ENCODE assay signal across 7 mouse cellular contexts in genomic region chr15:101246231-101247154, GRCm38 (mm10). TPM values are rescaled to one million over a fixed set of nuclear protein-coding genes. Genes with fewer than 3 reads are reported as not detected.
A peak's percentile ranks its signal among the peaks of the same experiment; 100 is the strongest.
DNase-seq lines count a peak whose midpoint lies in the region; ATAC-seq and TF ChIP-seq lines count a peak whose summit lies in the region.

No protein-coding gene starts in this region.

- no peaks in the 10 kb centered on the region for H3K9me3 ChIP-seq in embryonic facial prominence, embryonic 13.5 days
- H3K9me3 ChIP-seq in limb, embryonic 12.5 days: no peaks in the 10 kb centered on the region
- H3K9me3 ChIP-seq in midbrain, embryonic 15.5 days: no peaks in the 10 kb centered on the region

- under 1% methylated on average over 56 of the region's 56 CpGs for WGBS in embryonic facial prominence, embryonic 13.5 days
- WGBS in kidney, adult 2 months: 1% methylated on average over 56 of the region's 56 CpGs
- WGBS in limb, embryonic 12.5 days: under 1% methylated on average over 56 of the region's 56 CpGs
- 2% methylated on average over 56 of the region's 56 CpGs for WGBS in midbrain, embryonic 15.5 days
- WGBS in spleen, adult 2 months: under 1% methylated on average over 56 of the region's 56 CpGs

- ATAC-seq in embryonic facial prominence, embryonic 13.5 days (ENCODE audit: insufficient number of reproducible peaks, insufficient read depth, low FRiP score, low TSS enrichment, low read depth): peak; percentile 98
- peak; percentile 97 for ATAC-seq in limb, embryonic 12.5 days (ENCODE audit: insufficient number of reproducible peaks, insufficient read depth, low FRiP score, low TSS enrichment, low read depth)
- ATAC-seq in midbrain, embryonic 15.5 days (replicated peaks): peak; percentile 99

- H3K27me3 ChIP-seq in embryonic facial prominence, embryonic 13.5 days: no peaks in the 10 kb centered on the region
- H3K27me3 ChIP-seq in kidney, adult 2 months (replicated peaks; ENCODE audit: control insufficient read depth, insufficient read depth, low read length): no peaks in the 10 kb centered on the region
- no peaks in the 10 kb centered on the region for H3K27me3 ChIP-seq in limb, embryonic 12.5 days
- no peaks in the 10 kb centered on the region; the same call in 1 of the 2 replicates for H3K27me3 ChIP-seq in midbrain, embryonic 15.5 days (replicated peaks)
- H3K27me3 ChIP-seq in spleen, adult 2 months (ENCODE audit: control insufficient read depth, insufficient read depth, low read length): no peaks in the 10 kb centered on the region

- H3K36me3 ChIP-seq in embryonic facial prominence, embryonic 13.5 days: no peaks in the 10 kb centered on the region
- no peaks in the 10 kb centered on the region for H3K36me3 ChIP-seq in kidney, adult 2 months (ENCODE audit: control insufficient read depth, insufficient read depth, low read length)
- H3K36me3 ChIP-seq in limb, embryonic 12.5 days: no peaks in the 10 kb centered on the region
- H3K36me3 ChIP-seq in midbrain, embryonic 15.5 days (replicated peaks): no peaks in the 10 kb centered on the region
- no peaks in the 10 kb centered on the region for H3K36me3 ChIP-seq in spleen, adult 2 months (ENCODE audit: control insufficient read depth, insufficient read depth, low read length)

- H3K4me1 ChIP-seq in embryonic facial prominence, embryonic 13.5 days: peaks cover 25% of the 10 kb centered on the region
- H3K4me1 ChIP-seq in kidney, adult 2 months (ENCODE audit: control insufficient read depth, insufficient read depth, low read length): peaks cover 3% of the 10 kb centered on the region; the same call in 1 of the 2 replicates
- H3K4me1 ChIP-seq in limb, embryonic 12.5 days (replicated peaks): peaks cover 22% of the 10 kb centered on the region; the same call in 1 of the 2 replicates
- peaks cover 9% of the 10 kb centered on the region for H3K4me1 ChIP-seq in midbrain, embryonic 15.5 days
- peaks cover 23% of the 10 kb centered on the region; the same call in 1 of the 2 replicates for H3K4me1 ChIP-seq in spleen, adult 2 months (ENCODE audit: control insufficient read depth, insufficient read depth, insufficient read length)

- H3K9ac ChIP-seq in embryonic facial prominence, embryonic 13.5 days: peak overlapping the region; percentile 72
- peak overlapping the region; percentile 54 for H3K9ac ChIP-seq in limb, embryonic 12.5 days (replicated peaks)
- peak overlapping the region; percentile 70 for H3K9ac ChIP-seq in midbrain, embryonic 15.5 days

- H3K4me2 ChIP-seq in embryonic facial prominence, embryonic 13.5 days: peak overlapping the region; percentile 66
- peak overlapping the region; percentile 63 for H3K4me2 ChIP-seq in limb, embryonic 12.5 days
- H3K4me2 ChIP-seq in midbrain, embryonic 15.5 days: peak overlapping the region; percentile 72

- peak overlapping the region; percentile 94 for H3K27ac ChIP-seq in embryonic facial prominence, embryonic 13.5 days
- peak overlapping the region; percentile 64 for H3K27ac ChIP-seq in kidney, adult 2 months (ENCODE audit: insufficient read depth, low read depth, low read length)
- H3K27ac ChIP-seq in limb, embryonic 12.5 days: peak overlapping the region; percentile 95
- peak overlapping the region; percentile 84 for H3K27ac ChIP-seq in midbrain, embryonic 15.5 days
- H3K27ac ChIP-seq in spleen, adult 2 months (ENCODE audit: insufficient read depth, low read length): peak overlapping the region; percentile 94

- H3K4me3 ChIP-seq in embryonic facial prominence, embryonic 13.5 days: peak overlapping the region; percentile 48
- H3K4me3 ChIP-seq in kidney, adult 2 months (ENCODE audit: insufficient read depth, low read depth, low read length): peak overlapping the region; percentile 26
- H3K4me3 ChIP-seq in limb, embryonic 12.5 days (replicated peaks): peak overlapping the region; percentile 37
- peak overlapping the region; percentile 55 for H3K4me3 ChIP-seq in midbrain, embryonic 15.5 days
- peak overlapping the region; percentile 60 for H3K4me3 ChIP-seq in spleen, adult 2 months (ENCODE audit: extremely low read depth, insufficient read depth, insufficient read length)

- peak; percentile 30 for TF ChIP-seq POLR2A in kidney, adult 2 months (IDR thresholded peaks at IDR 0.05; ENCODE audit: low read depth, low read length)
- peak; percentile 65 for TF ChIP-seq POLR2A in spleen, adult 2 months (IDR thresholded peaks at IDR 0.05; ENCODE audit: low read depth, low read length)

- TF ChIP-seq CTCF in kidney, adult 2 months (conservative IDR thresholded peaks at IDR 0.05; ENCODE audit: insufficient read depth, insufficient read length, low read depth, low read length): peak; percentile 25; the same call in 1 of the 2 replicates
- peak; percentile 6; the same call in 1 of the 2 replicates for TF ChIP-seq CTCF in spleen, adult 2 months (IDR thresholded peaks at IDR 0.05; ENCODE audit: extremely low read depth, insufficient read depth, insufficient read length, insufficient replicate concordance)

- DNase-seq in adrenal gland, postnatal 36 days: peak; percentile 97 to 98
- peak; percentile 96 to 99 for DNase-seq in heart, adult 18-20 months
- DNase-seq in kidney, adult 2 months: peak; percentile 99
- DNase-seq in spleen, adult 2 months (ENCODE audit: low read depth in 1 of 2, low spot score in 2 of 2): peak; percentile 95 to 98

RNA-seq across cellular contexts. Expression of gene Nr4a1, which starts 7.6 kb away (rescaled TPM):
- total RNA-seq in adrenal gland, postnatal 36 days (2021): 1,000 to 10,000 TPM in 1 of 2 experiments, 100 to 1,000 TPM in 1; 924 to 1,160 TPM
- 9.1 and 9.5 TPM in 2 replicates for polyA plus RNA-seq in embryonic facial prominence, embryonic 13.5 days (2015; fragmentation: Nextera tagmentation; extraction: Ambion mirVana)
- 10 to 100 TPM in 1 of 2 experiments, 1 to 10 TPM in 1; 7.7 to 10.5 TPM for total RNA-seq in heart, adult 18-20 months (2021)
- 4.9 and 5.7 TPM in 2 replicates for polyA plus RNA-seq in kidney, adult 2 months (2012; rRNA removed)
- polyA plus RNA-seq in limb, embryonic 12.5 days (2016; fragmentation: Nextera tagmentation; extraction: Ambion mirVana): 5.5 and 7.0 TPM in 2 replicates
- 4.2 and 4.9 TPM in 2 replicates for polyA plus RNA-seq in midbrain, embryonic 15.5 days (2015; fragmentation: Nextera tagmentation; extraction: Ambion mirVana)
- polyA plus RNA-seq in spleen, adult 2 months (2012; rRNA removed): 50.3 and 63.8 TPM in 2 replicates

RNA-seq across cellular contexts. Expression of gene Grasp, which starts 22.5 kb away (rescaled TPM):
- total RNA-seq in adrenal gland, postnatal 36 days (2021): 10 to 100 TPM; 18.7 to 60.1 TPM
- polyA plus RNA-seq in embryonic facial prominence, embryonic 13.5 days (2015; fragmentation: Nextera tagmentation; extraction: Ambion mirVana): 7.4 and 8.0 TPM in 2 replicates
- 1 to 10 TPM; 8.7 to 9.7 TPM for total RNA-seq in heart, adult 18-20 months (2021)
- polyA plus RNA-seq in kidney, adult 2 months (2012; rRNA removed): 6.2 and 7.0 TPM in 2 replicates
- 7.9 and 10.5 TPM in 2 replicates for polyA plus RNA-seq in limb, embryonic 12.5 days (2016; fragmentation: Nextera tagmentation; extraction: Ambion mirVana)
- 1.3 and 1.9 TPM in 2 replicates for polyA plus RNA-seq in midbrain, embryonic 15.5 days (2015; fragmentation: Nextera tagmentation; extraction: Ambion mirVana)
- polyA plus RNA-seq in spleen, adult 2 months (2012; rRNA removed): 5.6 and 6.5 TPM in 2 replicates

RNA-seq across cellular contexts. Expression of gene Atg101, which starts 37.6 kb away (rescaled TPM):
- 10 to 100 TPM; 53.6 to 90.1 TPM for total RNA-seq in adrenal gland, postnatal 36 days (2021)
- polyA plus RNA-seq in embryonic facial prominence, embryonic 13.5 days (2015; fragmentation: Nextera tagmentation; extraction: Ambion mirVana): 65.9 and 68.4 TPM in 2 replicates
- total RNA-seq in heart, adult 18-20 months (2021): 10 to 100 TPM; 20.0 to 21.3 TPM
- polyA plus RNA-seq in kidney, adult 2 months (2012; rRNA removed): 46.1 and 48.7 TPM in 2 replicates
- polyA plus RNA-seq in limb, embryonic 12.5 days (2016; fragmentation: Nextera tagmentation; extraction: Ambion mirVana): 66.9 and 67.4 TPM in 2 replicates
- polyA plus RNA-seq in midbrain, embryonic 15.5 days (2015; fragmentation: Nextera tagmentation; extraction: Ambion mirVana): 83.9 and 84.3 TPM in 2 replicates
- polyA plus RNA-seq in spleen, adult 2 months (2012; rRNA removed): 24.5 and 29.4 TPM in 2 replicates

RNA-seq across cellular contexts. Expression of gene 6030408B16Rik, which starts 46.5 kb away (rescaled TPM):
- under 1 TPM; 0.36 to 0.40 TPM for total RNA-seq in adrenal gland, postnatal 36 days (2021)
- 0.56 and 0.60 TPM in 2 replicates for polyA plus RNA-seq in embryonic facial prominence, embryonic 13.5 days (2015; fragmentation: Nextera tagmentation; extraction: Ambion mirVana)
- 1 to 10 TPM in 1 of 2 experiments, under 1 TPM in 1; 0.69 to 1.1 TPM for total RNA-seq in heart, adult 18-20 months (2021)
- polyA plus RNA-seq in kidney, adult 2 months (2012; rRNA removed): 0.13 and 0.37 TPM in 2 replicates
- polyA plus RNA-seq in limb, embryonic 12.5 days (2016; fragmentation: Nextera tagmentation; extraction: Ambion mirVana): 4.5 and 4.7 TPM in 2 replicates
- 0.28 and 0.45 TPM in 2 replicates for polyA plus RNA-seq in midbrain, embryonic 15.5 days (2015; fragmentation: Nextera tagmentation; extraction: Ambion mirVana)
- polyA plus RNA-seq in spleen, adult 2 months (2012; rRNA removed): 0.12 and 0.25 TPM in 2 replicates

Comparison
In these comparisons a context has a peak if more than half of its experiments do, and no peak if none do; other contexts are left out.
1. Peak in every context shown above with its lines: DNase-seq, ATAC-seq, H3K4me3 ChIP-seq and H3K27ac ChIP-seq.